7 mouse cellular contexts compared by ENCODE assay signal in genomic region chr1:134708801-134709385, GRCm38 (mm10).
DNase-seq lines count a peak whose midpoint lies in the region; ATAC-seq and TF ChIP-seq lines count a peak whose summit lies in the region.

No protein-coding gene starts in this region.

- peak overlapping the region; percentile 99 for H3K4me2 ChIP-seq in heart, embryonic 16.5 days (ENCODE audit: low read depth, low read length)
- peak overlapping the region; percentile 96 for H3K4me2 ChIP-seq in neural tube, embryonic 12.5 days (replicated peaks)

- no peaks in the 10 kb centered on the region for H3K9me3 ChIP-seq in heart, embryonic 16.5 days (replicated peaks; ENCODE audit: control insufficient read depth, low read length)
- no peaks in the 10 kb centered on the region for H3K9me3 ChIP-seq in neural tube, embryonic 12.5 days

- TF ChIP-seq CTCF in spleen, adult 2 months (IDR thresholded peaks at IDR 0.05; ENCODE audit: extremely low read depth, insufficient read depth, insufficient read length, insufficient replicate concordance), result no peak

- WGBS in spleen, adult 2 months, result under 1% methylated on average over 46 of the region's 46 CpGs
- WGBS in heart, embryonic 16.5 days, result under 1% methylated on average over 46 of the region's 46 CpGs
- WGBS in neural tube, embryonic 12.5 days, result under 1% methylated on average over 46 of the region's 46 CpGs

- DNase-seq in spleen, adult 2 months (ENCODE audit: low read depth in 1 of 2, low spot score in 2 of 2), result peak in 1 of 2 experiments; percentile 31
- DNase-seq in spleen, adult 12 weeks (ENCODE audit: low spot score), result no peak
- DNase-seq in cerebellum, postnatal 14 days, result peak; percentile 81
- peak; percentile 13 for DNase-seq in liver
- peak; percentile 74 for DNase-seq in thymus, postnatal 4 days

- peaks cover 4% of the 10 kb centered on the region; the same call in 1 of the 2 replicates for H3K4me1 ChIP-seq in spleen, adult 2 months (ENCODE audit: control insufficient read depth, insufficient read depth, insufficient read length)
- peaks cover 11% of the 10 kb centered on the region for H3K4me1 ChIP-seq in heart, embryonic 16.5 days (ENCODE audit: control insufficient read depth, insufficient read depth, low read length)
- peaks cover 44% of the 10 kb centered on the region for H3K4me1 ChIP-seq in neural tube, embryonic 12.5 days

- ATAC-seq in heart, embryonic 16.5 days (replicated peaks; ENCODE audit: extremely low read depth, insufficient read depth, low FRiP score), result no peak
- peak; percentile 33 for ATAC-seq in neural tube, embryonic 12.5 days (ENCODE audit: low FRiP score, low read depth)

- TF ChIP-seq POLR2A in spleen, adult 2 months (IDR thresholded peaks at IDR 0.05; ENCODE audit: low read depth, low read length), result no peak

- H3K9ac ChIP-seq in heart, embryonic 16.5 days (ENCODE audit: low read length), result peak overlapping the region; percentile 69
- H3K9ac ChIP-seq in neural tube, embryonic 12.5 days, result peak overlapping the region; percentile 63

- no peak overlapping the region for H3K27ac ChIP-seq in spleen, adult 2 months (ENCODE audit: insufficient read depth, low read length)
- no peak overlapping the region for H3K27ac ChIP-seq in heart, embryonic 16.5 days (ENCODE audit: low read length)
- H3K27ac ChIP-seq in neural tube, embryonic 12.5 days, result no peak overlapping the region

- H3K4me3 ChIP-seq in spleen, adult 2 months (ENCODE audit: extremely low read depth, insufficient read depth, insufficient read length), result peak overlapping the region; percentile 37; the same call in 1 of the 2 replicates
- peak overlapping the region; percentile 64 for H3K4me3 ChIP-seq in heart, embryonic 16.5 days (ENCODE audit: low read length)
- peak overlapping the region; percentile 51 for H3K4me3 ChIP-seq in neural tube, embryonic 12.5 days

- no peaks in the 10 kb centered on the region for H3K36me3 ChIP-seq in spleen, adult 2 months (ENCODE audit: control insufficient read depth, insufficient read depth, low read length)
- H3K36me3 ChIP-seq in heart, embryonic 16.5 days (ENCODE audit: control insufficient read depth, insufficient read depth), result no peaks in the 10 kb centered on the region
- H3K36me3 ChIP-seq in neural tube, embryonic 12.5 days, result no peaks in the 10 kb centered on the region

- H3K27me3 ChIP-seq in spleen, adult 2 months (ENCODE audit: control insufficient read depth, insufficient read depth, low read length), result peaks cover 10% of the 10 kb centered on the region
- peaks cover 59% of the 10 kb centered on the region for H3K27me3 ChIP-seq in heart, embryonic 16.5 days (ENCODE audit: control insufficient read depth, insufficient read depth, low read length)
- H3K27me3 ChIP-seq in neural tube, embryonic 12.5 days (replicated peaks), result peaks cover 42% of the 10 kb centered on the region
